Comparison of ENCODE assay signal across 20 mouse cellular contexts in the genomic region with DNA sequence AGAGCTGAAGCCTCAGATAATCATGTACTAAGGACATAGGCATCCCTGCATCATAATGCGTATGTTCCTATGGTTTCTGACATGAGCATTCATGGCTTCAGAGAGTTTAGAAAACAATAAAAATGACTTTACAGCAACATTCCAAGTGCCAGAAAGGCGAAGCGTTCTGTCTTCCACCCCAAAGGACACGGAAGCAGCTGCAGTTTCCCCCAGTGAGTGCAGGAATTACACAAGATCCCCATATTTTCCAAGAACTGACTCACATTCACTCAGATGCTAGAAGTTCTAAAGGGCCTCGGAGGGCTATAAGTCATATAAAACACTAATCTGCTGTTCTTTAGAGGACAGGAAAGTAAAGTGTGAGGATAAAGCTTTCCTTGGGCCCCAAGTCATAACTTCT.
"Had no signal": no experiment of that assay in that cellular context is flagged by ENCODE, and none has a peak within 500 bp of the region (broad histone marks: within the 10 kb centered on the region; RNA-seq: fewer than 3 reads in every experiment).

No protein-coding gene starts in this region.

- H3K4me2 ChIP-seq: limb, embryonic 15.5 days; liver, embryonic 11.5 days; lung, embryonic 14.5 days; midbrain, embryonic 12.5 days; neural tube, embryonic 13.5 days; stomach, embryonic 15.5 days had no signal

- H3K4me1 ChIP-seq: midbrain, embryonic 12.5 days; stomach, embryonic 15.5 days had no signal

- H3K27ac ChIP-seq: left cerebral cortex, adult 2 months; limb, embryonic 15.5 days; liver, embryonic 14.5 days; midbrain, embryonic 12.5 days; neural tube, embryonic 13.5 days; stomach, embryonic 15.5 days had no signal

- H3K36me3 ChIP-seq: limb, embryonic 15.5 days; midbrain, embryonic 12.5 days; neural tube, embryonic 13.5 days; stomach, embryonic 15.5 days had no signal

- ATAC-seq: intestine, embryonic 16.5 days; liver, postnatal 0 days; midbrain, embryonic 16.5 days had no signal

- H3K27me3 ChIP-seq: limb, embryonic 15.5 days; midbrain, embryonic 12.5 days; stomach, embryonic 15.5 days had no signal

- H3K9ac ChIP-seq: limb, embryonic 15.5 days; liver, embryonic 14.5 days; liver, postnatal 0 days; lung, embryonic 14.5 days; midbrain, embryonic 12.5 days; neural tube, embryonic 13.5 days; stomach, embryonic 15.5 days had no signal

- H3K4me3 ChIP-seq: left cerebral cortex, adult 2 months; limb, embryonic 15.5 days; midbrain, embryonic 12.5 days; myocyte; neural tube, embryonic 13.5 days; stomach, embryonic 15.5 days had no signal

- H3K9me3 ChIP-seq: limb, embryonic 15.5 days; midbrain, embryonic 12.5 days; neural tube, embryonic 13.5 days; stomach, embryonic 15.5 days had no signal

- DNase-seq: kidney, adult 18-20 months; kidney, adult 9 months; kidney, postnatal 10 days; kidney, postnatal 36 days; layer of hippocampus, postnatal 36 days; liver, postnatal 0 days; lung, embryonic 14.5 days; lung, postnatal 10 days; lung, postnatal 36 days; thymus, postnatal 36 days had no signal
